Mouse (Mus musculus): Measurements from ENCODE around the gene Shisa6. TPM values are rescaled to one million over a fixed set of nuclear protein-coding genes. Genes with fewer than 3 reads are reported as not detected.

Shisa6 gene
- polyA plus RNA-seq, 1 experiment: not detected

- H3K27me3 ChIP-seq (ENCODE audit: control insufficient read depth, insufficient read depth, low read length): no peaks in the 10 kb centered on the region
- no peak for TF ChIP-seq POLR2A (IDR thresholded peaks at IDR 0.05; ENCODE audit: low read depth, low read length)
- TF ChIP-seq CTCF (IDR thresholded peaks at IDR 0.05; ENCODE audit: extremely low read depth, insufficient read length, insufficient replicate concordance, low read depth, low read length): no peak
- WGBS: 86% methylated on average over 2 of the region's 2 CpGs
- H3K4me3 ChIP-seq (ENCODE audit: low read depth, low read length): no peak overlapping the region
- H3K27ac ChIP-seq (ENCODE audit: insufficient read depth, low read depth, low read length): no peak overlapping the region
- H3K4me1 ChIP-seq (ENCODE audit: control insufficient read depth, insufficient read depth, insufficient read length, low read length): no peaks in the 10 kb centered on the region
- no peaks in the 10 kb centered on the region for H3K36me3 ChIP-seq (ENCODE audit: control insufficient read depth, insufficient read depth, low read length)
Observed at GRCm38 (mm10) chr11:66188146-66188545, 337.6 kb downstream of the Shisa6 start.

GRCm38 (mm10) chr11:66177781-66178180 is 348.0 kb downstream of the Shisa6 start:
- H3K4me1 ChIP-seq (ENCODE audit: control insufficient read depth, insufficient read depth, insufficient read length, low read length): no peaks in the 10 kb centered on the region

GRCm38 (mm10) chr11:66167801-66168651 is 357.7 kb downstream of the Shisa6 start, which contains the start of gene Dnah9:
Dnah9 (minus strand) TSS chr11:66168551.
- H3K27me3 ChIP-seq (ENCODE audit: control insufficient read depth, insufficient read depth, low read length): no peaks in the 10 kb centered on the region
- 3% methylated on average over 53 of the region's 53 CpGs for WGBS
- TF ChIP-seq CTCF (IDR thresholded peaks at IDR 0.05; ENCODE audit: extremely low read depth, insufficient read length, insufficient replicate concordance, low read depth, low read length) (no peak), POLR2A (IDR thresholded peaks at IDR 0.05; ENCODE audit: low read depth, low read length) (no peak)
- no peak within 1 kb of the TSS for H3K27ac ChIP-seq (ENCODE audit: insufficient read depth, low read depth, low read length)
- no peaks in the 10 kb centered on the region for H3K36me3 ChIP-seq (ENCODE audit: control insufficient read depth, insufficient read depth, low read length)
- peaks cover 5% of the 10 kb centered on the region for H3K4me1 ChIP-seq (ENCODE audit: control insufficient read depth, insufficient read depth, insufficient read length, low read length)
- peak within 1 kb of the TSS; percentile 31 for H3K4me3 ChIP-seq (ENCODE audit: low read depth, low read length)

More at GRCm38 (mm10) chr11:66177781-66178180, 348.0 kb downstream of the Shisa6 start:
- Histone ChIP-seq H3K36me3 (ENCODE audit: control insufficient read depth, insufficient read depth, low read length) (no peaks in the 10 kb centered on the region), H3K27me3 (ENCODE audit: control insufficient read depth, insufficient read depth, low read length) (no peaks in the 10 kb centered on the region), H3K27ac (ENCODE audit: insufficient read depth, low read depth, low read length) (no peak overlapping the region), H3K4me3 (ENCODE audit: low read depth, low read length) (no peak overlapping the region)
- 50% methylated on average over 2 of the region's 2 CpGs for WGBS
- TF ChIP-seq CTCF (IDR thresholded peaks at IDR 0.05; ENCODE audit: extremely low read depth, insufficient read length, insufficient replicate concordance, low read depth, low read length): no peak
- TF ChIP-seq POLR2A (IDR thresholded peaks at IDR 0.05; ENCODE audit: low read depth, low read length): no peak

- no peak overlapping the region for H3K27ac ChIP-seq (ENCODE audit: insufficient read depth, low read depth, low read length)
- H3K27me3 ChIP-seq (ENCODE audit: control insufficient read depth, insufficient read depth, low read length): no peaks in the 10 kb centered on the region
- H3K4me1 ChIP-seq (ENCODE audit: control insufficient read depth, insufficient read depth, insufficient read length, low read length): peaks cover 5% of the 10 kb centered on the region
- TF ChIP-seq POLR2A (IDR thresholded peaks at IDR 0.05; ENCODE audit: low read depth, low read length) (no peak), CTCF (IDR thresholded peaks at IDR 0.05; ENCODE audit: extremely low read depth, insufficient read length, insufficient replicate concordance, low read depth, low read length) (no peak)
- H3K4me3 ChIP-seq (ENCODE audit: low read depth, low read length): no peak overlapping the region
- 60% methylated on average over 2 of the region's 2 CpGs for WGBS
- no peaks in the 10 kb centered on the region for H3K36me3 ChIP-seq (ENCODE audit: control insufficient read depth, insufficient read depth, low read length)
Observed at GRCm38 (mm10) chr11:66164022-66164421, 361.7 kb downstream of the Shisa6 start.

Measured in small intestine, adult 2 months (tissue).